Mouse (Mus musculus): ENCODE data around the gene Plet1.

- TF ChIP-seq CTCF (IDR thresholded peaks at IDR 0.05; ENCODE audit: low read depth) (no peak), EP300 (IDR thresholded peaks at IDR 0.05; ENCODE audit: low read depth) (no peak)
Observed at GRCm38 (mm10) chr9:50552206-50552605, 57.9 kb downstream of the Plet1 start.
